Mouse (Mus musculus) hindbrain, embryonic 16.5 days (tissue): ENCODE results near the gene Zfp420. TPM values are rescaled to one million over a fixed set of nuclear protein-coding genes. Genes with fewer than 3 reads are reported as not detected.

Experiments used
- ATAC-seq: fragments of 200-750 bp; cut with Nextera tagmentation; 2 replicates; pipeline ENCODE4 v1.8.0; 2017; ENCODE audit warnings: moderate TSS enrichment, moderate library complexity
- H3K27ac ChIP-seq: fragments of 300-500 bp; sonication (generic); 2 replicates; pipeline ENCODE4 v1.5.1; 2014; ENCODE audit warnings: low read depth, mild to moderate bottlenecking, control low read depth, low read length, moderate library complexity
- H3K27me3 ChIP-seq: fragments of 300-500 bp; sonication (generic); replicated peaks from 2 replicates; pipeline ENCODE4 v1.6.1; 2014; ENCODE audit warnings: low read length; ENCODE audit not compliant: control insufficient read depth, insufficient read depth
- H3K36me3 ChIP-seq: fragments of 300-500 bp; sonication (generic); 2 replicates; pipeline ENCODE4 v1.6.1; 2014; ENCODE audit warnings: mild to moderate bottlenecking, low read length, moderate library complexity, mixed read lengths; ENCODE audit not compliant: control insufficient read depth, insufficient read depth
- H3K4me1 ChIP-seq: fragments of 300-500 bp; sonication (generic); 2 replicates; pipeline ENCODE4 v1.6.1; 2014; ENCODE audit warnings: low read depth, low read length; ENCODE audit not compliant: control insufficient read depth, insufficient read depth
- H3K4me2 ChIP-seq: fragments of 300-500 bp; sonication (generic); 2 replicates; pipeline ENCODE4 v1.6.1; 2014; ENCODE audit warnings: mild to moderate bottlenecking, low read length, control low read depth, moderate library complexity
- H3K4me3 ChIP-seq: fragments of 300-500 bp; sonication (generic); 2 replicates; pipeline ENCODE4 v1.5.1; 2014; ENCODE audit warnings: mild to moderate bottlenecking, low read length, control low read depth, moderate library complexity
- H3K9ac ChIP-seq: fragments of 300-500 bp; sonication (generic); 2 replicates; pipeline ENCODE4 v1.6.1; 2014; ENCODE audit warnings: low read depth, mild to moderate bottlenecking, control low read depth, low read length, moderate library complexity
- H3K9me3 ChIP-seq: fragments of 300-500 bp; sonication (generic); 2 replicates; pipeline ENCODE4 v1.6.1; 2014; ENCODE audit warnings: mild to moderate bottlenecking, low read length, moderate library complexity; ENCODE audit not compliant: control insufficient read depth
- WGBS: fragments of 180-500 bp; shearing (Covaris S2); extraction: QIAGEN DNeasy Blood & Tissue Kit; methylation state at CpG from one replicate; pipeline ENCODE4 v1.1.7; 2014; 5-methylcytosine and 5-hydroxymethylcytosine counted together
- polyA plus RNA-seq: library from polyadenylated mRNA; unstranded; fragments of >200 nt; fragmentation: Nextera tagmentation; extraction: Ambion mirVana; gene quantifications from 2 replicates; pipeline ENCODE4 v1.2.1, GENCODE M21; 2015

Zfp420 gene
- polyA plus RNA-seq, 1 experiment from 2014 or later = 20.9 TPM

DNA sequence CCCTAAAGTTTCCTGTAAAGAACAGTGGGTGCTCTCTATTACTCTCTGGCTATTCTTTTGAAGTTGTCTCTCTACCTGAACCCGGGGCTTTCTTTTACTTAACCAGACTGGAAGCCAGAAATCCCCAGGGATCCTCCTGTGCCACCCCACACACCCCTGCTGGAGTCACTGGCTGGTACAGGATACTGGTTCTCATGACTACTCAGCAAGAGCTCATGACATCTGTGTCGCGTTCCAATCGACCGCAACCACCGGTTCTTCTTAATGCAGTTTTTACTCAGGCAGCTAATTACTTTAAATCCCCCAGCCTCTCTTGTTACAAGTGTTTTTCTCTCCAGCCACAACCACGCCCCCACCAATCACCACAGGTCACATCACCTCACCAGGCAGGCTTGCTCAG, 20.3 kb downstream of the Zfp420 start:
- peaks cover 20% of the 10 kb centered on the region for H3K9me3 ChIP-seq
- H3K4me1 ChIP-seq = no peaks in the 10 kb centered on the region
- WGBS = 79% methylated on average over 7 of the region's 7 CpGs
- no peak overlapping the region for H3K27ac ChIP-seq
- ATAC-seq = no peak
- no peaks in the 10 kb centered on the region for H3K27me3 ChIP-seq
- no peak overlapping the region for H3K4me2 ChIP-seq
- peaks cover 29% of the 10 kb centered on the region for H3K36me3 ChIP-seq
- no peak overlapping the region for H3K4me3 ChIP-seq
- no peak overlapping the region for H3K9ac ChIP-seq

DNA sequence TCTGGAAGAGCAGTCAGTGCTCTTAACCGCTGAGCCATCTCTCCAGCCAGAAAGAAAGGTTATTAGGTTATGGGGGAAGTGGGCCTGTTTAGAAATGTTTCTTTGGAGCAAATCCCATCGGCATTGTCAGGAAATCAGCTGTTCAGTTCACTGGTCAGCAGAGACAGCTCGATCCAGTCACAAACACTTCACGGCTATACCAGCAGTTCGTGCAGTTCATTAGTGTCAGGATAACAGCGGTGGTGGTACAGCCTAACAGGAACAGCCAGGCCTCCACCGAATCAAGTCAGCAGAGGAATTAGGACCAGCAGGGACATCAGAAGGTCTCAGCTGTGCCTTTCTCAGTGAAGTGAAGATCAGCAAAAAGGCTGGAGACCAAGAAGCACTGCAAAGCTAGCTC, 21.1 kb downstream of the Zfp420 start:
- peaks cover 20% of the 10 kb centered on the region for H3K36me3 ChIP-seq
- peaks cover 11% of the 10 kb centered on the region for H3K9me3 ChIP-seq
- no peak overlapping the region for H3K27ac ChIP-seq
- no peak overlapping the region for H3K4me2 ChIP-seq
- H3K4me1 ChIP-seq = no peaks in the 10 kb centered on the region
- WGBS = 92% methylated on average over 7 of the region's 7 CpGs
- no peak overlapping the region for H3K4me3 ChIP-seq
- ATAC-seq = no peak
- no peaks in the 10 kb centered on the region for H3K27me3 ChIP-seq
- H3K9ac ChIP-seq = no peak overlapping the region

DNA sequence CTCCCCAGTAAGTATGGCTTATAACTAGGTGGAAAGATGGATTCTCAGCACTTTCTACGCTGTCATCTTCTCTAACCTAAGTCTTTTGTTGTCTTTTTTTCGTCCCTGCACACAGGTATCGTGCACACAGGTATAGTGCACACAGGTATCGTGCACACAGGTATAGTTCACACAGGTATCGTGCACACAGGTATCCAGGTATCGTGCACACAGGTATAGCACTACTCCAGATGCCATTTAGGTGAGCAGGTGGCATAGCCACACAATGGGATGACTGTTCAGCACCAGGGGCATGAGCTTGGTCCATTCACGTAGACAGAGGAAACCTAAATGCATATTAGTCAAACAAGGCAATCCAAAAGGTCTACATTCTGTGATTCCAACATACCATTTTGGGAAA, 30.7 kb downstream of the Zfp420 start:
- Histone ChIP-seq H3K4me3 (no peak overlapping the region), H3K9ac (no peak overlapping the region), H3K9me3 (peaks cover 51% of the 10 kb centered on the region), H3K27ac (no peak overlapping the region), H3K36me3 (peaks cover 59% of the 10 kb centered on the region), H3K27me3 (no peaks in the 10 kb centered on the region), H3K4me2 (no peak overlapping the region), H3K4me1 (no peaks in the 10 kb centered on the region)
- 97% methylated on average over 7 of the region's 7 CpGs for WGBS
- no peak for ATAC-seq

DNA sequence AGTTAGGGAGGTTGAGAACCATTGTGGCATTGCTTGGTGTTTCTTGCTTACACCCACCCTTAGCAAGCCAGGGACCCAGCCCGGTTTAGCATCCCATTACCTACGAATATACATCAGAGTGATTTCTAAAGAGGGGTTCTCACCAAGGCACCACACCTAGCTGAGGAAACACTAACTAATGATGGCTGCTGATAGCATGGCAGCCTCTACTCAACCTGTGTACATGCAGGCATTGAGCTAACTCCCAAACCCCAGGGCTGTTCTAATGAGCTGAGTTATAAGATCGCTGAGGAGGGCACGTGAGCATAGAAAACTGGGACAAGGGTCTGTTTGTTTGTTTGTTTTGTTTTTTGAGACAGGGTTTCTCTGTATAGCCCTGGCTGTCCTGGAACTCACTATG, 33.0 kb downstream of the Zfp420 start:
- H3K4me3 ChIP-seq = no peak overlapping the region
- peaks cover 42% of the 10 kb centered on the region for H3K9me3 ChIP-seq
- peaks cover 81% of the 10 kb centered on the region for H3K36me3 ChIP-seq
- no peak overlapping the region for H3K9ac ChIP-seq
- no peak for ATAC-seq
- H3K27me3 ChIP-seq = no peaks in the 10 kb centered on the region
- no peak overlapping the region for H3K27ac ChIP-seq
- no peaks in the 10 kb centered on the region for H3K4me1 ChIP-seq
- no peak overlapping the region for H3K4me2 ChIP-seq
- 98% methylated on average over 4 of the region's 4 CpGs for WGBS

DNA sequence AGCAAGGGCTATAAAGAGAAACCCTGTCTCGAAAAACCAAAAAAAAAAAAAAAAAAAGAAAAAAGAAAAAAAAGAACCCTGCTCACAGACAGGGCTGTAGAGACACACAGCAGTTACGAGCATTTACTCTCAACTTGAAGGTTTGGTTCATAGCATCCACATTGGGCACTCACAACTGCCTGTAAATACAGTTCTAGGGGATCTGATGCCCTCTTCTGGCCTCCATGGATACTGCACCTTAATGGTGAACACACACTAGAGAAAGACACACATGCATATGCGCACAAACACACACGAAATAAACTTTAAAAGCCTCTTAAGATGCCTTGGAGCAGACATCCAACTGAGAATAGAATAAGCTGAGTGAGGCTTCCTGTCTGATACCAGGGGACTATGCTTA, 38.6 kb downstream of the Zfp420 start:
- H3K27ac ChIP-seq = no peak overlapping the region
- no peak overlapping the region for H3K4me2 ChIP-seq
- 99% methylated on average over 4 of the region's 4 CpGs for WGBS
- ATAC-seq = no peak
- peaks cover 80% of the 10 kb centered on the region for H3K36me3 ChIP-seq
- H3K9ac ChIP-seq = no peak overlapping the region
- no peaks in the 10 kb centered on the region for H3K27me3 ChIP-seq
- no peak overlapping the region for H3K4me3 ChIP-seq
- no peaks in the 10 kb centered on the region for H3K4me1 ChIP-seq
- peaks cover 28% of the 10 kb centered on the region for H3K9me3 ChIP-seq

DNA sequence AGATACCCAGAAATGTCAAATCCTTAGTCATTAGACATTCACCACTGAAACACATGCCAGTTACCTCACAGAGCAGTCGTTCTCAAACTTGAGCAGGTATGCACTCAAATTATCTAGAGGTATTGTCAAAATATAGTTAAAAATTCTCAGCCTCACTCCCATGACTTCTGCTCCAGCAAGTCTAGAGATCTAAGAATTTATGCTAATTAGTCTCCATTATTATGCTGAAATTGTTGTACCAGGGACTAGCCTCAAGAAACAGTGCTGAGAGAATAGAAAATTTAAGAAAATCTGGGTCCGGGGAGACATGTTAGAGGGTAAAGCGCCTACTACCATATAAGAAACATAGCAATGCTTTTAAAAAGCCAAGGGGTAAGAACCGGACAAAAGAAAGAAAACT, 44.3 kb downstream of the Zfp420 start:
- Histone ChIP-seq H3K4me2 (no peak overlapping the region), H3K36me3 (peaks cover 28% of the 10 kb centered on the region), H3K9me3 (no peaks in the 10 kb centered on the region), H3K4me1 (peaks cover 2% of the 10 kb centered on the region), H3K27ac (no peak overlapping the region), H3K27me3 (no peaks in the 10 kb centered on the region), H3K9ac (no peak overlapping the region), H3K4me3 (no peak overlapping the region)
- 99% methylated on average over 4 of the region's 4 CpGs for WGBS
- no peak for ATAC-seq

DNA sequence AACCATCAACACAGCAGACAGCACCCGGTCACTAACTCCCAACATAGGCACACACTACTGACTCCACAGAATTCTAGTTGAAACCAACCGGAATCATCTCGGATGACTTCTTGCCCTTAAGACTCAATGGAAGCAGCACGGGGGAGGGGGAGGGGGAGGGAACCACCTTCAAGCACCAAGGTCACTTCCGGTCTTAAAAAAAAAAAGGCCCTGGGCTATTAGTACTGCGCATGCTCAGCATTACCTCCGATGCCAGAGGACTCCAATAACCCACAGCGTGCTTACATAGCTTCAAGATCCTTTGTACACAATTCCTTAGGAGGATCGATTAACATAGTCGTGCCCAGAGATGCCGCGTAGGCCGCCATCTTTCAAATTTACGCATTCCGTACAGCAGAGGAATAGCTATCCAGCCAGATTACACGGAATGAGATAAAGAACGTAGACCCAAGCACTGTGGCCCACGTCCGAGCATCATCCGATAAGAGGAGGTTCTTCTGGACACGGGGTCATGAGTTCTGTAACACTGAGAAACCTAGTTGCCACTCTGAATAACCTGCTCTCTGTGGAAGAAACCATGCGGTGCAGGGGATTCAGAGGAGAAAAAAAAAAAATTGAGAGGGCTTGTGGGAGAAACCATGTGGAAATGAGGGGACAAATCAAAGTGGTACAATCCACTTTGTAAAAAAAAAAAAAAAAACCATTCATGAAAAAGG, 46.3 kb downstream of the Zfp420 start, which contains the start of gene Zfp27:
Gene Zfp27 (minus strand): TSS at position 607 of the 716 bp plus-strand sequence.
- Histone ChIP-seq H3K27me3 (no peaks in the 10 kb centered on the region), H3K4me3 (peak within 1 kb of the TSS; percentile 67), H3K4me1 (peaks cover 15% of the 10 kb centered on the region), H3K9me3 (no peaks in the 10 kb centered on the region), H3K27ac (peak within 1 kb of the TSS; percentile 97), H3K4me2 (peak within 1 kb of the TSS; percentile 68), H3K9ac (peak within 1 kb of the TSS; percentile 75), H3K36me3 (peaks cover 17% of the 10 kb centered on the region)
- WGBS = under 1% methylated on average over 22 of the region's 22 CpGs
- peak; percentile 90 for ATAC-seq

DNA sequence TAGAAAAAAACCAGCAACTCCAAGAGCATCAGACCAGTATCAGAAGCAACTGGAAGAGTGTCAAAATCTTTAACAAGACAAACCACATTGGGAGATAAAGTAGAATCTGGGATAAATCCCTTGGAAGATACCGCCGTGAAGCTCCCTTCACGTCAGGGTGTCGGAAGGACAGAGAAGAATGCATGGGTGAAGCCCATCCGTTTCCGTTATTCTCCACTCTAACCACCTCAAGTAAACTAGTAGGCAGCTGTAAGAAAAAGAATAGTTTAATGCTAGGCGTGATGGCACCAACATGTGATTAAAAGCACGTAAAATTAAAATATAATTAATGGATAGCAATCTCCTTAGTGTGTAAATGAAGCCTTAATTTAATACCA, 46.9 kb downstream of the Zfp420 start:
- 12% methylated on average over 8 of the region's 8 CpGs for WGBS
- no peak for ATAC-seq

DNA sequence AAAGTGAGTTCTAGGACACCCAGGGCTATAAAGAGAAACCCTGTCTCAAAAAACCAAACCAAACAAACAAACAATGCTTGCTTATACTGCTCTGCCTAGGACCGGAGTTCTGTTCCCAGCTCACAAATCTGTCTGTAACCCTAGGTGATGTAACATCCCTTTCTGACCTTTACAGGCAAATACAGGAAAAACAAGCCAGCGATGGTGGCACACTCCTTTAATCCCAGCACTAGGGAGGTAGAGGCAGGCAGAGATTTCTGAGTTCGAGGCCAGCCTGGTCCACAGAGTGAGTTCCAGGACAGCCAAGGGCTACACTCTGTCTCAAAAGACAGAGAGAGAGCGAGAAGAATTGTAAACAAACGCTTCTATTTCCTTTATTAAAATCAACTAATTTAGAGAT, 47.4 kb downstream of the Zfp420 start:
- H3K27me3 ChIP-seq = no peaks in the 10 kb centered on the region
- no peaks in the 10 kb centered on the region for H3K9me3 ChIP-seq
- H3K4me3 ChIP-seq = no peak overlapping the region
- peak overlapping the region; percentile 97 for H3K27ac ChIP-seq
- H3K4me2 ChIP-seq = peak overlapping the region; percentile 68
- no peak for ATAC-seq
- H3K9ac ChIP-seq = no peak overlapping the region
- peaks cover 16% of the 10 kb centered on the region for H3K36me3 ChIP-seq
- WGBS = 88% methylated on average over 5 of the region's 5 CpGs
- H3K4me1 ChIP-seq = peaks cover 15% of the 10 kb centered on the region

More for the DNA sequence above, 46.9 kb downstream of the Zfp420 start:
- no peaks in the 10 kb centered on the region for H3K9me3 ChIP-seq
- peak overlapping the region; percentile 68 for H3K4me2 ChIP-seq
- peaks cover 13% of the 10 kb centered on the region for H3K36me3 ChIP-seq
- peak overlapping the region; percentile 97 for H3K27ac ChIP-seq
- H3K4me1 ChIP-seq = peaks cover 15% of the 10 kb centered on the region
- no peaks in the 10 kb centered on the region for H3K27me3 ChIP-seq
- peak overlapping the region; percentile 75 for H3K9ac ChIP-seq
- peak overlapping the region; percentile 67 for H3K4me3 ChIP-seq
